Mouse (Mus musculus) embryo, embryonic 9.5 days (tissue): ENCODE data around the gene Far1.

ENCODE experiments used
- DNase-seq: peaks from one replicate; pipeline ENCODE4 v3.0.0-alpha.2; 2017; ENCODE audit errors: extremely low spot score

Far1 gene

DNA sequence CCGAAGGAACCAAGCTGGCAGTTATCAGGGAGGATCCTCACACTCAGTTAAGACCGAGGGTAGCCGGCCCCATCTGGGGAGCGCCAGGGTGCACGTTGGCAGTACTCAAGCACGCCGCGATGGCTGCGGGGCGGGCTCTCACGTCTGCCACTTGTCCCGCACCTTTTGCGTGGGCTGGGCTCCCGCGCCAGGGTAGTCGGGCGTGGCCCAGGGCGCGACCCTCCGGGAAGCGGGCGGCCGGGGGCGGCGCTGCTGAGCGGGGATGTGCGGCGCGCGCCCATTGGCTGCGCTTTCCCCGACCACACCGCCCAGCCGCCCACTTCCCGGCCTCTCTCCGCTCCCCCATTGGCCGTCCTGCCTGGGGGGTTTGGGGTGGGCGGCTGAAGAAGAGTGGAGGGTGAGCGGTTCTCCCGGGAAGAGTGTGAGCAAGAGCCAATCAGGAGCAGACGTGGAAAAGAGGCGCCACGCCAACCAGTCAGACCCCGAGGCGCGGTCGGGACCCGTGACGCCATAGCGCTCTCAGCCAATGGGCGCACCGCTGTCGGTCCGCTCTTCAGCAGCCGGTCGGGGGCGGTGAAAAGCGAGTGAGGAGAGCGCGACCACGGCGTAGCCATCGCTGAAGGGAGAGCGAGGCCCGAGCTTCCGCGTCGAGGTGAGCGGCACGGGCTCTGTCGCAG is at the start of gene Far1:
Gene Far1 (plus strand): TSS at position 549 of the 677 bp plus-strand sequence.
- DNase-seq: peak; percentile 96

DNA sequence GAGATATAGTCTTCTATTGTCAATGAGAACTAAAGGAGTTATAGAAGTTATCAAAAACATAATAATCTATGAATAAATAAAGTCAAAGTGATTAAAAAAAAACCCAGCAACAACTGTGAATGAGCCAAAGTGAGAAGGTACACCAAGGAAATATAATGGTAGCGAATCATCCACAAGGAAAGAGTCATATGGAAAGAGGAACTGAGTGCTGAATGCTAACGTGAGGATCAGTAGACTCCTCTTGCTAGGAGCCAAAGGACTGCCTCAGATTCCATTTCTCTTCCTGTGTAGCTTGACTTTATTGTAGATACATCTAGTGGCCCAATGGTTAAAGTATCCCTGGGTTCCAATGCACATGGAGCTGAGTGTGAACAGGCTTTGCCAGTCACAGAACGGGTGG is 45.3 kb upstream of the Far1 start:
- DNase-seq: no peak

DNA sequence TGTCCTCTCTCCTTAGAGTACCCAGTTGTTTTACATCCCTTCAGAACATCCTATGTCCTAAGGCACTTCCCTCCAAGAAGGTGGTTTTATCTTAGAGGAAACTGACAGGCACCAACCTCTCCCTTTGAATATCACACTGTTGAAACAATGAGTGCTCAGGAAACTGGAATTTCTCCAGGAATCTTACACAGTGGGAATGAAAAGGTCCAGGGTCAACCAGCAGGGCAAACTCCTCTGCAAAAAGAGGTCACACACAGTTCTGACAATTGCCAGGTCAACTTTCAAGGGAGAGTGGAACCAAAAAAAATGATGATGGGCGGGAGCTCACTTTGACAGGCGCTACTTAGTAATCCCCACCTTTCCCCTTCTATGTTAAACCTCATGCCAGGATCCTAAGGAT is 43.0 kb upstream of the Far1 start:
- DNase-seq: no peak

DNA sequence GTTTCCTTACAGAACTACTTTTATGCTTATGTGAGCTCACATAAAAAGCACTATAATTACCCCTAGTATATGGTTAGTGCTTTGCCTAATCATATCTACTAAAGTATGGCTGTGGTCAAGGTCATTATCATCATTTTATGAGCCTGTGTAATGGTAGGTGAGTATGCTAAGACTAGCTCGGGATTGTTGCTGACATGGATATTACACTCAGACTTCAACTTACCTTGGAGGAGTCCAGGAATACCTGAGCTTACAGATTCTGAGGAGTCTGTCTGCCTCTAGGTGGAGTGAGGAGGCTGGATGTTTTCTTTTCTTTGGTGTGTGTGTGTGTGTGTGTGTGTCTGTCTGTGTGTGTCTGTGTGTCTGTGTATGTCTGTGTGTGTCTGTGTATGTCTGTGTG is 42.0 kb upstream of the Far1 start:
- no peak for DNase-seq

DNA sequence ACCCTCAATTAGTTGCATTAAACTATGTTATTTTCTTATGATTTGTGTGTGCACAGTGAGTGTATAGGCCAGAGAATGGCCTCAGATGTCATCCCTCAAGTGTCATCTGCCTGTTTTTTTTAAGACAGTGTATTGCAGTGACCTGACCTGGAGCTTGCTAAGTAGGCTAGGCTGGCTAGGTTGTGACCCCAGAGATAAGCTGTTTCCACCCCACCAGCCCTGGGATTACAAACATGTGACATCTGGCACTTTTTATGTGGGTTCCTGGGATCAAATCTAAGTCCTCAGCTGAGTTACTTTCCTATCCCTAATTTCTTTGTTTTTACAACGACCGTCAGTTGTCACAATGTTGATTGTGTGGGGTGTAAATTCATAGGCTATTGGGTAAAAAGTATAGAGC is 17.8 kb upstream of the Far1 start:
- no peak for DNase-seq

DNA sequence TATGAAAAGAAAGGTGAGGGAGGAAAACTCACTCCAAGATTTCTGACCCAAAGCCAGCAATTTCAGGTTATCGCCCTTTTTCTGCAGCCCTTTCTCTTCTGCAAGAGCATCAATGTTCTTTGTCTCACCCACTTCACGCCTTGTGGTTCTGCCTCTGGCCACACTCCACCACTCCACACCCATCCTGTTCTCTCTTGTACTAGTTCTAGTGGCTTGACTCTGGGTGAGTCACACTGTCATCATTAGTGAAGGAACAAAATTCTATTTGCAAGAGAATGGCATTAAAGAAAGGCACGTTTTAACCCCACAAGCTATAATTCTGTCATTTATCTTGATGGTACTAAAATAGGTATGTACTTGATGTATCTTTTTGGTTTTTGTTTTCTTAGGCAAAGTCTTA is 15.2 kb upstream of the Far1 start:
- DNase-seq: no peak

DNA sequence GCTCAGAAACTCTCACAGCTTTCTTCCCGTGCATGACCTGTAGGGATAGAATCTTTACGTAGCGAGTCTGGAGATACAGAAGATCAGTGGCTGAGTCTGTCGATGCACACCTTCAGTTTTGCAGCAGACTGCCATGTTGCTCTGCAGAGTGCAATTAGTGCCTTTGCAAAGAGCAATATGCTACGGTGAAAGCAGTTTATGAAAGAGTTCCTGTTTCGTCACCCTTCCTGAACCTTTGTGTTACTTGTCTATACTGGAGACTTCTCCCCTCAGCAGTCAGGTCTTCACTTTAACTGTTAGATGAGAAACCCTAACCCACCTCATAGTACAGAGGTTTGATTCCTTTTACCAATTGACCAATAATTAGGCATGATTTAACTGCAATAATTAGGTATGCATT is 13.8 kb upstream of the Far1 start:
- DNase-seq: no peak

DNA sequence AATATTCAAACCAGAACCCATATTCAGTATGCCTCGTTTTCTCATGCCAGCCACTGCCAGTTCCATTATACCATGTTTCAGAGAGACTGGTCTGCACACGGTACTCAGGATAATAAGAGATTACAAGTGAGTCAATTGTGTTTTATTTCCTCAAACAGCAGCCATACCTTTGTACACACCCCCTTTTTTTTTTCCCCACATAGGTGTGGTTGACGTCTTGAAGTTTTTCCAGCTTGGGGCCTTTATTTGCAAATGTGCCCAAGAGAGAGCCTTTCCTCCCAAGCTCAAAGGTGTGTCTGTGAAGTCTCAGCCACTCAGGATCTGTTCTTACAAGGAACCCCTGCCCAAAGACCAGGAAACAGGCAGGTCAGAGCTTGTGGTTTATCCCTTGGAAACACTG is 11.2 kb upstream of the Far1 start:
- no peak for DNase-seq

DNA sequence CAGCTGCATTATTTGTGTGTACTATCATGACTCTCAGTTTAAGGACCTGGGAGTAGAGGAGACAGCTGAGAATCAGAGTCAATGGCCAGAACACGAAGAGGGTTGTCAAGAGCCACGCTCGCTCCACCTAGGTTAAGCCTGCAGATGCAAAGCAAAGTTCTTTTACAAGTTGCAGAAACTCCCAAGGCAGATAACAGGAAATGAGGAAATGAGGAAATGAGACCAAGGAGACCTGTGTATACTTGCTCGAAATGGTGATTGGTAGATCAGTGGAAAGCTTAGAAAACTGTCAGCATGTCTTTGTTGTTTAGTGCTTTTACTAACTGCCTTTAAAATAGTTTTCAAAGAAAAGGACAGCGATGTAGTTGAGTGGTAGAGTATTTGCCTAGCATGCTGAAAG is 8.6 kb upstream of the Far1 start:
- DNase-seq: no peak

DNA sequence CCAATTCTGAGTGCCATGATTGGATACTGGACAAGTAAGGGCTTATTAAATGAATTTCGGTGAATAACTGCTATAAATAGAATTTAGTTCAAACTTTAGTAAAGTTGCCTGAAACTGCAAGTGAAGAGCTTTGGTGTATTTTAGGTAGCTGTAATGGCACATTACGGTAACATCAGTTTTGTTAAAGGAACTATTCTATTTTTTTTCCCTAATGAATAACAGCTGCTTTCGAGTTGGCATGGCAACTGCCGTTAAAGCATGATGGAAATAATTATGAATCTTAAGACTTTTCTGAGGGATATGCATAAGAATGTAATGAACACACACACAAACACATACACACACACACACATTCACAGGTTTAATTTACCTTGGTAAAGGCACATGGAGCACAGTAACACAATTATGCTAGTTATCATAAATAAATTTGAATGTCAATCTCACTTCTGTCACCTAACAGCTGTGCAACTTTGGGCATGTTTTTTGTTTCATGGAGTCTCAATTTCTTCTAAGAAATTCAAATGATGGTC is 8.1 kb upstream of the Far1 start:
- no peak for DNase-seq

DNA sequence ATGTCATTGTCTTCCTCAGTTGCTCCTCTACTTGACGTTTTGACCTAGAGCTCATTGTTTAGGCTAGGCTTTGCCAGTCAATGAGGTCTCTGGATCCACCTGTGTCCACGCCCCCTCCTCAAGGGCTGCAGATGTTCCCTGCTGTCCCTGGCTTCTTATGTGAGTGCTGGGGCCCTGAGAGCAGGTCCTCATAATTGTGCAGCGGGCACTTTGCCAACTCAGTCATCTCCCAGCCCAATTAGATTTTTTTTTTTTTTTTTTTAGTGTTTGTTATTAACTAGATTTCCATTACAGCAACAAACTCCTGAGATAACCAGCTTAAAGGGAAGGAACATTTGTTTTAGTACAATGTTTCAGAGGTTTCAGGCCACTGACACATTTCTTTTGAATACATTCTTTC is 5.8 kb upstream of the Far1 start:
- DNase-seq: no peak

DNA sequence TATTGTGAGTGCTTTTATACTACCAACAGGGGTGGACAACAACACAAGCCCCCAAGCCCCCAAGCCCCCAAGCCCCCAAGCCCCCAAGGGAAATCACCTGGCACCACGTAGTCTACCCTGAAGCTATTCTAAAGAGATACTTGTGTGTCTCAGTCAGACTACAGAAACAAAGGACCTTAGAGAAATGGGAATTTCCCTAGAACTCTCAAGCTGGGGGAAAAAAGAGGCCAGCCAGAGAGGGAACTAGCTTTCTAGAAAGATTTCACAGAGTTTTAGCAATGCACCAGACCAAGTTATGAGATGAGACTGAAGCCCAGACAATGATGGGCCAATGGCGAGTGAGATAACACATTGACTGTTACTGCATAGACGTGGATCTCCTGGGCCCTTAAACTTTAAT is 2.2 kb upstream of the Far1 start:
- DNase-seq: no peak

DNA sequence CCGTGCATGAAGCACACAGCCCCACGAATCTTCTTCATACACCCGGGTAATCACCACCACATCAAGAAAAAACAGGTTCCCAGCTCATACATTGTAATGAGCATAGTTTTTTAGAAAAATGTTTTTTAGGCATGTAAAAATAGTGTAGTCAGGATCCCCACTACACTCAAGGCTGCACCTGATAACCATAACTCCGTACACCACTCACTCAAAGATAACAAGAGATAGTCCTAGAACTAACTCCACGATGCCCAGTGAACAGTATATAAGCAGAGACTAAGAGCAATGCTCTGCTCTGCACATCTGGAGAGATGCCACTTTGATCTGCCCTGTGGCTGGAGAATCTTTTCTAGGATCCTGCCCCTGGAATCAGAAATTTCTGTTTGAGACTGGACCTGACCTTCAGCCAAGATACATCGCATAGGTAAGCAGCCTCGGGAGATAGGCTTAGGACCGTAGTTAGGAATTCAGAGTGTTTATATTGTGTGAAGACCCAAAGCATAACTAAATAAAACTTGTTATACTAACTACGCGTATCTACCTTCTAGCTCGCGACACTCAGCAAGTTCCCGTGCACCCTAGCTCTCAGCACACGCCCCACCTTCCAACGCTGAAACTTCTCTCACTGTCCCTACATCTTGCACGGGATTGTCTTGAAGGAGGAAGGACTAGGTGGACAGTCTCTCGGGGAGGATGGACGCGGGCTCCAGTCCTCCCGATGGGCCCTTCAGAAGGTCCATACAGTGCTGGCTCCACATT is 928 bp upstream of the Far1 start:
- no peak for DNase-seq

DNA sequence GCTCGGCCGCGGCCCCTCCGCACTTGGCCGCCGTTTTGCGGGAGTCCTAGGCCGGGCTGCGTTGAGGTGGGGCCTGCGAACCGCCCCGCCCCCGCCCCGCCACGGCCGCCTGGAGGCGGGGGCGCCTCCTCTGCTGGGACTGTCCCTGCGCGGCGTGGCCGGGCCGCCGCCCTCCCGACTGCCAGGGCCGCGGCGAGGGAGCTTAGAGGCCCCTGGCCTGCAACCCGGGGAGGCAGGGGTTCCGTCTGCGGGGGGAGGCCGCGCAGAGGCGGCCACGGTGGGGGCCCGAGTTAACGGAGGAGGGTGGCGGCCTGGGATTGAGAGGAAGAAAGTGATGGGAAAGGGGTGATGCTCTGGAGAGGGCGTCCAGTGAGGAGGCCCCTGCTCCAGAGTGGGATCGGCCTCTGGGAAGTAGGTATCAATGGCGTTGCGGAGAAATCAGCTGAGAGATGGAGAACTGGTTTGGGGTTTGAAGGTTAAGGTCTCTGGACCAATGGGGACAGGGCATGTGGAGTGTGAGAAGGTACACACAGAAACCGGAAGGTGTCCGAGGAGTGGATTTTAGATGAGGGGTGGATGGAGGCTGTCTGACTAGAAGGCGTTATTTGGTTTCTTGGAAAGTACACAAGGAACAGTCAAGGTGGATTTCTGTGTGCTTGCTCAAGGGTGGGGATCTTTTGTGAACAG is 472 bp downstream of the Far1 start:
- DNase-seq: no peak

DNA sequence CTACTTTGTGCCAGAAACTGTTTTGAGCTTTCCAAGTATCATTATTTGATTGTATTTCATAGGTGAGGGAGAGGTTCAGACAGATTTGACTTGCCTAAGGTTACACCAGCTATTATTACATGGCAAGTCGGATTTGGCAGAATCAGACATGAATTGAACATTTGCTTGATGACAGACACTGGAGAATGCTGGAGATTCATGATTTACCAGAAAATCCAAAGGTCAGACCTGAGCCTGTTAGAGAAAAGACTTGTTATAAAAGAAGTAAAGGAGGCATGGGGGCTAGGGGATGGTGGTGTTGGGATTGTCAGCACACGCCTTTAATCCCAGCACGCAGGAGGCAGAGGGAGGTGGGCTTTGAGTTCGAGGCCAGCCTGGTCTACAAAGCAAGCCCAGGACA is 2.2 kb downstream of the Far1 start:
- DNase-seq: no peak

DNA sequence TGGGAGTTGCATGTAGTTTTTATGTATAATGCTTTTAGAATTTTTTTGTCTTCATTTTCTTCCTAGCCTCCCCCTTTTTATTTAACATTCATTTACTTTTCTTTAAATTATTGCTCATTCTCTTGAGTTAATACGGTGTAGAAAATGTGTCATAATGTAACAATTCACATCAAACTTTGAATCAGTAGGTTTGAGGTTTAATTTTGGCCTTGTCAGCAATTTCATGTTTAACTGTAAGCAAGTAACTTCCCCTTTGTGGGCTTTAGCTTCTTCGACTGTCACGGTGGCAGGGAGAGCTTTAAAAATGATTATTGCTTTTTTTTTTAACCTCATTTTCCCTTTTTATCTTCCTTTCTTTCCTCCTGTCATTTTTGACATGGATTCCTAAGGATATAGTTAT is 4.8 kb downstream of the Far1 start:
- no peak for DNase-seq

DNA sequence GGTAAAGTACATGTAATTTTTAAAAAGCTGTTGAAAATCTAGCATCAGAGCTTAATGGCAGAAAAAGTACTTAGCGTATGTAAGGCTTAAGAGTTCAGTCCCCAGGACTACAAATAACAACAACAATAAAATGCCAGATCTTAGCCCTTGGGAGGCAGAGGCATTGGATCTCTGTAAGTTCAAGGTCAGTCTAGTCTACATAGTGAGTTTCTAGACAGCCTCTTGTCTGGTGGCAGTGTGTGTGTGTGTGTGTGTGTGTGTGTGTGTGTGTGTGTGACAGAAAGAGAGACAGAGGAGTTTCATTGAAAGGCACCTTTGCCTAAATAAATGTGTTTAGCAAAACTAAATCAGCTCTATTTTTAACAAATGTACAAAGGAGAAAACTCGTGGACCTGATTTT is 5.3 kb downstream of the Far1 start:
- no peak for DNase-seq

DNA sequence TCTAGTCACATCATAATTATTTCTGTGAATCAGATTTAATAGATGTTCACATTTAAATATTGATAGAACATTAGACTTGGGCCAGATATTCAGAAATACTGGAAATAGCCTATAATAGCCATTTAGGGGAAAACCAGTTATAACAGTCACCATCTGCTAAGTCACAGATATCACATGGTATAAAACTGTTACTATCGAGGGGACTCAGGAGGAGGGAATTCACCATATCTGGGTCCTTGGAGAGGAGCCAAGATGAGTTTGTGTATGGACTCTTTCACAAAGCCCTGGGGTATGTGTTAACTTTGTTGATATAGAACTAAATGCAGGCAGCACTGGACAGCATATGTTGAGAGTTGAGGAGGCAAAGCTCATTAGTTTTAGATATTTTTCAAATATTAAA is 29.5 kb downstream of the Far1 start:
- no peak for DNase-seq

DNA sequence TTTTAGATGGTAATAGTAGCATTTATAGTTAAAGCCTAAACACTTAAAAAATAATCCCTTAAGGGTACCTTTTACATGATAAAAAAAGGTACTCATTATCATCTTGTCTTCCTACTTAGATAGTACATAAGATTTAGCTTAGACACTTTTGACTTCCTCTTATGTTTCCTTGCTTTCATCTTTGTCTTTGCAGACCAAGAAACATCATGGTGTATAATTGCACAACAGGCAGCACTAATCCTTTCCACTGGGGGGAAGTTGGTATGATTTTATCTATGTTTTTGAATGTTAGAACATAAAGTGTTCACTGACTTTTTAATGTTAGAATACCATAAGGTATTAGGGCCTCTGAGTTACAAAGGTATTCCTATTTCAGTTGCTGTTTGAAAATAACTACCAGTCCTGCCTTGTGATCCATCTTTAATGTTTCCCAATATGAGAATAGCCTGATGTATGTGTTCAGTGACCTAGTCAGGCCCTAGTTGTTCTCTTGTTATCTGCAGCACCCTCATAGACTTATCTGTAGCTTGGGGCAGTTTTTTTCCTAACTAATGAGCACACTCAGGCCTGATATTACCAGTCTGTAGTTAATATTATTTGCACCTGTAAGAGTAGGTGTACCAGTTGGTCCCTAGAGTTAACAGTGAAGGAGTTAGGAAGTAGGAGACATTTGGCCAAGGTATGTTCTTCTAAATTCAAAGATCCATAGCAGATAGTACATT is 38.3 kb downstream of the Far1 start:
- DNase-seq: no peak

DNA sequence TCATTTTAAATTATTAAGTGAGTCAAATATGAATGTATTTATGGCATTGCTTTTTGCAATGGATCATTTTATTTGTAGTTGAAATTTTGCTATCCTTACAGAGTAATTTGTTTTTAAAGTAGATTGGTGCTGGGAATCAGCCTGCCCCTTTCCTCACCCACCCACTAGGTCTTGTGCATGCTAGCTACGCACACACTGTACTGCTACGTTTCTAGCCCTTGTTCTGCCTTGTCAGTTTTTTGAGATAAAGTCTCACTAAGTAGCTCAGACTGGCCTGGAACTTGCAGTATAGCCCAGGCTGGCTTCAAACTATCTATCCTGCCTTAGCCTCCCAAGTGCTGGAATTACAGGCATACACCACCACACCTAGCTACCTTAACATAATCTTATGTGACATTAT is 38.9 kb downstream of the Far1 start:
- DNase-seq: no peak

DNA sequence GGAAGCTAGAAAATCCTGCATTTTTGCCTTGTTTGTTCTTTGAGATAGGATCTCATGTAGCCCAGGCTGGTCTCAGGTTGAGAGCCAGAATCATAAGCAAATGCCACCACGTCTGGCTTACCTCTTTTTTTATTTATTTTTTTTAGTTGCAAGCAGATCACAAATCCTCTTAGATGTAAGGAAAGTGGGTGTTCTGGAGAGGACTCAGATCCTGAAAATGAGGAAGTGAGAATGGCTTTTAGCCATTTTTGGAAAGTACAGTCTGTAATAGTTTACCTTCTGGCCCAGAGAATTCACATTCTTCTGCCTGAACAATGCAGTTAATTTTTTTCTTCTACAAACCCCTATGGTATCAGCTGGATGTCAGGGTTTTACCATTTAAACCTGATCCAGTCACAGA is 42.5 kb downstream of the Far1 start:
- no peak for DNase-seq

DNA sequence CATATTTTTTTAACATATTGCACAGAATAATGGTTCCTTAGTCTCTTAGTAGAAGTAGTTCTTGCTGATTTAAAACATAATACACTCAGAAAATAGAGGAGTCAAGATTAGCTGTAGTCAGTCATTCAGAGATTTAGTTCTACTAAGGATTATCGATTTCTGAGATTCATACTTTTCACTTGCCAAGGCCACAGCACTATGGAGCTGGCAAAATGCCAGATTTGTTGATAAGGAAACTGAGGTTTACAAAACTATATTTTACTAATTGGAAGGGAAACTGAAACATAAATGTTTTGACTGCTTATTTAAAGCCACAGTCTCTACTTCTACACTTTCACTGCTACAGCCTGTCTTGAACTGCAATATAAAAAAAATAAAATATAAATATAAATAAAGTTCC is 53.3 kb downstream of the Far1 start:
- no peak for DNase-seq
